Mouse (Mus musculus) ES-E14 (cell line): ENCODE data around the gene Tppp. TPM values are rescaled to one million over a fixed set of nuclear protein-coding genes. Genes with fewer than 3 reads are reported as not detected.

Source experiments
- DNase-seq: peaks from one replicate; pipeline ENCODE4 v3.0.0-alpha.2; 2013; ENCODE audit warnings: low read depth, low spot score
- H3K27ac ChIP-seq: 2 replicates; pipeline ENCODE4 v1.5.1; 2012; ENCODE audit warnings: low read depth, mild to moderate bottlenecking, low read length, moderate library complexity, mixed read lengths; ENCODE audit not compliant: poor library complexity, insufficient read depth, severe bottlenecking
- H3K36me3 ChIP-seq: 2 replicates; pipeline ENCODE4 v1.6.1; 2012; ENCODE audit warnings: mild to moderate bottlenecking, low read length, moderate library complexity, mixed read lengths; ENCODE audit not compliant: control insufficient read depth, poor library complexity, insufficient read depth, severe bottlenecking
- H3K4me1 ChIP-seq, 2 experiments: fragments of 150-350 bp in 1 of 2; sonication (generic) in 1 of 2; 2 replicates each; pipeline ENCODE4 v1.6.1; 2012; ENCODE audit warnings: low read length in 2 of 2, mild to moderate bottlenecking in 1 of 2, mixed read lengths in 1 of 2; ENCODE audit not compliant: control insufficient read depth in 2 of 2, insufficient read depth in 2 of 2, poor library complexity in 1 of 2
- H3K4me3 ChIP-seq, 2 experiments: fragments of 150-350 bp in 1 of 2; sonication (generic) in 1 of 2; 2 replicates each; pipeline ENCODE4 v1.5.1; 2012; ENCODE audit warnings: low read length in 2 of 2, low read depth in 1 of 2, mild to moderate bottlenecking in 1 of 2, mixed read lengths in 1 of 2; ENCODE audit not compliant: insufficient read depth in 1 of 2, poor library complexity in 1 of 2, severe bottlenecking in 1 of 2
- H3K9ac ChIP-seq: 2 replicates; pipeline ENCODE4 v1.6.1; 2012; ENCODE audit warnings: low read depth, mild to moderate bottlenecking, low read length, mixed read lengths; ENCODE audit not compliant: poor library complexity, insufficient read depth, severe bottlenecking
- H3K9me3 ChIP-seq: fragments of 150-350 bp; sonication (generic); 2 replicates; pipeline ENCODE4 v1.6.1; 2012; ENCODE audit warnings: low read depth, mild to moderate bottlenecking, low read length; ENCODE audit not compliant: control insufficient read depth, insufficient read depth
- CHD2 ChIP-seq: IDR thresholded peaks from 2 replicates; pipeline ENCODE4 v1.6.1; 2014; ENCODE audit warnings: mild to moderate bottlenecking, low read depth, low read length, inconsistent platforms
- HCFC1 ChIP-seq: IDR thresholded peaks from 2 replicates; pipeline ENCODE4 v1.6.1; 2012; ENCODE audit warnings: low read length, inconsistent platforms, borderline replicate concordance; ENCODE audit not compliant: insufficient read depth
- MAFK ChIP-seq: IDR thresholded peaks from 2 replicates; pipeline ENCODE4 v1.6.1; 2014; ENCODE audit warnings: mild to moderate bottlenecking, low read depth, low read length, inconsistent platforms; ENCODE audit not compliant: insufficient read depth
- ZC3H11A ChIP-seq: IDR thresholded peaks from 2 replicates; pipeline ENCODE4 v1.6.1; 2012; ENCODE audit warnings: low read depth, mild to moderate bottlenecking, inconsistent platforms, low read length, borderline replicate concordance
- ZNF384 ChIP-seq: IDR thresholded peaks from 2 replicates; pipeline ENCODE4 v1.6.1; 2012; ENCODE audit warnings: low read depth, low read length, inconsistent platforms
- in situ Hi-C, 2 experiments: fragments of 600-800 bp; cut with MboI; formaldehyde crosslinking; loops; one replicate each; pipeline ENCODE4 v1.15.1; 2025; ENCODE audit warnings: low sequenced_read_pairs in 2 of 2, inconsistent platforms in 1 of 2; ENCODE audit not compliant: unreplicated experiment in 2 of 2
- total RNA-seq: library from RNA; depleted of rRNA; stranded (reverse); fragments of 300-350 nt; gene quantifications from 2 replicates; pipeline ENCODE4 v1.2.3, GENCODE M21; 2012; rRNA removed

Tppp gene
- total RNA-seq, 1 experiment: 0.22 TPM

GRCm38 (mm10) chr13:74073369-74073768, 64.2 kb downstream of the Tppp start:
- TF ChIP-seq ZC3H11A (no peak), CHD2 (no peak), ZNF384 (no peak), HCFC1 (no peak), MAFK (no peak)

More at GRCm38 (mm10) chr13:74073369-74073768, 64.2 kb downstream of the Tppp start:
- DNase-seq: no peak
- no peaks in the 10 kb centered on the region for H3K4me1 ChIP-seq
- no peak overlapping the region for H3K4me3 ChIP-seq
- H3K9ac ChIP-seq: no peak overlapping the region
- H3K36me3 ChIP-seq: no peaks in the 10 kb centered on the region
- in situ Hi-C loops: no loop called here
- H3K27ac ChIP-seq: no peak overlapping the region
- no peaks in the 10 kb centered on the region for H3K9me3 ChIP-seq

Other genes with a start within 250 kb of the Tppp start
- 1.8 and 2.6 TPM in 2 replicates for gene Nkd2, start 161.8 kb upstream of the Tppp start, total RNA-seq
- 26.1 and 43.0 TPM in 2 replicates for gene Trip13, start 71.6 kb upstream of the Tppp start, total RNA-seq
- 25.3 and 26.6 TPM in 2 replicates for gene Brd9, start 71.6 kb upstream of the Tppp start, total RNA-seq
- not detected in 2 replicates for gene Zdhhc11, start 45.6 kb upstream of the Tppp start, total RNA-seq
- gene Cep72, start 52.9 kb downstream of the Tppp start, total RNA-seq: 7.6 and 10.0 TPM in 2 replicates
- 0.05 TPM in 1 of 2 replicates, not detected in the other for gene Slc9a3, start 112.0 kb downstream of the Tppp start, total RNA-seq
- gene Exoc3, start 199.3 kb downstream of the Tppp start, total RNA-seq: 20.5 and 28.8 TPM in 2 replicates